In the genomic region with DNA sequence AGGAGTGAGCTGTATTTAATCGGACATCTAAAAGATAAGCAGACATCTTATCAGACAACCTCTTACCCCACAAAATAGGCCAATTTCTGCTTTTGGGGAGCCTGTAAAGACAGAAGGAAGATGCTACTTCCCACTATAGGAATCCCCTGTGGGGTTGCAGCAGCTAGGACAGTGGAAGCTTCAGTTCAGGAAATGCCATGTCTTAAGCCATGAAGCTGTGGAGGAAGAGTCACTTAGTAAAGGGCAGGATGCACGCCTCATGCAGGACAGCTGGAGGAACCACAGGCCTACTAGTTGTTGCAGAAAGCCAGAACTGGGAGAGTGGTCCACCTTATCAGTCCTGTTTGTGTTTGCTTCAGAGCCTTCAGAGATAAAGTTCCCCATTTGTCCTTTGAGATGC, we compare ENCODE assay signal across 22 mouse cellular contexts. TPM values are rescaled to one million over a fixed set of nuclear protein-coding genes. Genes with fewer than 3 reads are reported as not detected.
"Had no signal": no experiment of that assay in that cellular context is flagged by ENCODE, and none has a peak within 500 bp of the region (broad histone marks: within the 10 kb centered on the region; RNA-seq: fewer than 3 reads in every experiment).

No protein-coding gene starts in this region.

- H3K4me1 ChIP-seq: midbrain, embryonic 10.5 days; midbrain, embryonic 12.5 days; neural tube, embryonic 13.5 days; neural tube, embryonic 15.5 days; stomach, embryonic 15.5 days had no signal

- H3K27me3 ChIP-seq: midbrain, embryonic 12.5 days; neural tube, embryonic 13.5 days; neural tube, embryonic 15.5 days; stomach, embryonic 15.5 days had no signal

- ATAC-seq: midbrain, embryonic 16.5 days had no signal

- H3K4me3 ChIP-seq: midbrain, embryonic 10.5 days; midbrain, embryonic 12.5 days; myocyte; neural tube, embryonic 13.5 days; neural tube, embryonic 15.5 days; stomach, embryonic 15.5 days had no signal

- H3K36me3 ChIP-seq: midbrain, embryonic 10.5 days; midbrain, embryonic 12.5 days; neural tube, embryonic 13.5 days; neural tube, embryonic 15.5 days; stomach, embryonic 15.5 days had no signal

- DNase-seq: lung, adult 18-20 months; lung, embryonic 14.5 days; lung, postnatal 10 days; lung, postnatal 4 days; midbrain, embryonic 14.5 days; retina, postnatal 1 day; right cerebral cortex, adult 18-20 months; right cerebral cortex, postnatal 25 days; right cerebral cortex, postnatal 4 days; spleen, adult 18-20 months; thymus, adult 2 months; thymus, postnatal 25 days had no signal

- H3K9ac ChIP-seq: liver, embryonic 14.5 days; lung, embryonic 14.5 days; midbrain, embryonic 12.5 days; neural tube, embryonic 13.5 days; neural tube, embryonic 15.5 days; stomach, embryonic 15.5 days had no signal

- H3K9me3 ChIP-seq: midbrain, embryonic 10.5 days; midbrain, embryonic 12.5 days; neural tube, embryonic 13.5 days; neural tube, embryonic 15.5 days; stomach, embryonic 15.5 days had no signal

- H3K27ac ChIP-seq: liver, embryonic 14.5 days; midbrain, embryonic 10.5 days; midbrain, embryonic 12.5 days; neural tube, embryonic 13.5 days; neural tube, embryonic 15.5 days; stomach, embryonic 15.5 days; stomach, postnatal 0 days had no signal

RNA-seq across cellular contexts. Expression of a gene that starts 55.4 kb away (rescaled TPM):
- polyA plus RNA-seq: lung, embryonic 14.5 days; midbrain, embryonic 10.5 days; midbrain, embryonic 12.5 days; midbrain, embryonic 14.5 days; midbrain, embryonic 16.5 days; neural tube, embryonic 11.5 days; neural tube, embryonic 13.5 days; neural tube, embryonic 15.5 days had no signal
